Mouse (Mus musculus): ENCODE measurements around the gene Gm42878.

DNA sequence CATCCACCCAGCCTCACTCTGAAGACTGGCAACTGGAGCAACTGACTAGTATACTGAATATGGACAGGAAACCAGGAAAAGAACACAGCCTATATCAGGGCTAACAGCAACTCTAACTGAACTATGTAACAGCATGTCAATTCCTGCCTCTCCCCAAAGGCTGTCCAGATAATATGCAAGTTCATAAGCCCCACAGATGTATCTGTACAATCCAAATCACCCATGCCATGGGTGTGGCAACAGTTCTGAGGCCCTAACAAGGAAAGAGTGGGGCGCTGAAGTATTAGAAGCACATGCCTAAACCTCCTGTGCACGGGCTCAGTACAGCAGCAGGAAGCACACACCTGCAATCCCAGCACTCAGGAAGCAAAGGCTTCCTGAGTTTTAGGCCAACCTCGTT, 10.2 kb downstream of the Gm42878 start:
- TF ChIP-seq CTCF (IDR thresholded peaks at IDR 0.05; ENCODE audit: low read depth, low read length) (no peak), POLR2A (IDR thresholded peaks at IDR 0.05; ENCODE audit: insufficient read depth, low read length) (no peak)
